Mouse (Mus musculus): Measurements from ENCODE around the gene Gdpgp1. TPM values are rescaled to one million over a fixed set of nuclear protein-coding genes. Genes with fewer than 3 reads are reported as not detected.

Gene Gdpgp1
- total RNA-seq, 1 experiment from 2014 or later: 3.0 TPM

DNA sequence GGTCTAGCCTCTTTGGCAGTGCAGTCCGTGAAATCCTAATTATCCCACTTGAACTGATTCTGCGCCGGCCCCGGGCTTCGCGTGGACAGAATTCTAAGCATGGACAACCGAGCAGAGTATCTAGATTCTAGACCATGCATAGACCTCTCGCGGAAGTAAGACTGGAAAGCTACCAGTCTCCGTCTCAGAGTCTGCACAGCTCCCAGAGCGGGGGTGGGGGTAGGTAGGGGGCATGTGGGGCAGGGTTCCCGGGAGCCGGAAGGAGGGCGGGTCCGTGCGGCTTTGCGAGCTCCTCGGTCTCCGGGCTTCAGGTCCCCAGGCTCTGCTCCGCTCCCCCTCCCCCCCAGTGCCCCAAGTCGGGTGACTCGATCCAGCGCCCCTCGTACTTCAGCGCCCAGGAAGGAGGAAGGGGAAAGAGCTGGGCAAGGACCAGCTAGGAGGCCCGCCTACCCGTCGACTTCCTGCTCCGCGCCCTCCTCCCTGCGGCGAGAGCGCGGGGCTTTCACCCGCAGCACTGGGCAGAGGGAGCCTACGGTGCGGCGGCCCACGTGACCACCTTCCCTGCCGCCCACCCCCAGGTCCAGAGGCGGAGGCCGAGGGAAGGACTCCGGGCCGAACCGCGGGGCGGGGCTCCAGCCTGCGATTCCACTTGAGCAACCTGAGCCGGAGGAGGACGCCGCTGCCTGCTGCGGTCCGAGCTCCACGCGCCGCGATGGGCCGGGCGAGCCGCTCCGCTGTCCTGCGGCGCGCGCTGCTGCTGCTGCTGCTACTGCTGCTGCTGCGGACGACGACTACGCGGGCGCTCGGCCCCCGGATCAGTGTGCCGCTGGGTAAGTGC lies 34.5 kb upstream of the Gdpgp1 start:
- ATAC-seq (replicated peaks in 1 of 2; ENCODE audit: insufficient read depth in 1 of 2, low FRiP score in 2 of 2, low TSS enrichment in 1 of 2, low read depth in 1 of 2, poor library complexity in 2 of 2, severe bottlenecking in 2 of 2): peak; percentile 68 to 70

DNA sequence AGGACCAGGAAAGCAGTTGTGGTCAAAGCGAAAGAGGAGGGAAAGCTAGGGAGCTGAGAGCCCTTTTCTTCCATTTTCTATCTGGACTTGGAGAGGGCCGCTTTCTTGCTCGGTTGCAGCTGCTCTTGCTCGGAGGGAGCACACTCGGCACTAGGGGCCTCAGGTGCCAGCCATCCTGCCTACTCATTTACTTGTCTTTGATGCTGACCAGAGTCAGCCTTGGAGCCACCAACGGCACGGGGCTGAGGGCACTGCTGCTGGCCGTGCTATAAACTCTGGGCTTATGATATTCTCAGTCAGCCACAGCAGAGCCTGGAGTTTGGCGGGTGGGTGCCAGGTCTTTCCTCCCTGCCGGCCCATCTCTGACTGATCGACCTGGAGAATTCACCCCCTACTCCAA lies 33.8 kb upstream of the Gdpgp1 start:
- ATAC-seq (replicated peaks in 1 of 2; ENCODE audit: insufficient read depth in 1 of 2, low FRiP score in 2 of 2, low TSS enrichment in 1 of 2, low read depth in 1 of 2, poor library complexity in 2 of 2, severe bottlenecking in 2 of 2): peak in 1 of 2 experiments; percentile 4; a peak in 1 of 4 replicates

- ATAC-seq (replicated peaks in 1 of 2; ENCODE audit: insufficient read depth in 1 of 2, low FRiP score in 2 of 2, low TSS enrichment in 1 of 2, low read depth in 1 of 2, poor library complexity in 2 of 2, severe bottlenecking in 2 of 2): no peak
These were observed 33.4 kb upstream of the Gdpgp1 start for GRCm38 (mm10) chr7:80199286-80199685.

- ATAC-seq (replicated peaks in 1 of 2; ENCODE audit: insufficient read depth in 1 of 2, low FRiP score in 2 of 2, low TSS enrichment in 1 of 2, low read depth in 1 of 2, poor library complexity in 2 of 2, severe bottlenecking in 2 of 2): no peak
These were observed 32.6 kb upstream of the Gdpgp1 start for GRCm38 (mm10) chr7:80199851-80200587.

- ATAC-seq (replicated peaks in 1 of 2; ENCODE audit: insufficient read depth in 1 of 2, low FRiP score in 2 of 2, low TSS enrichment in 1 of 2, low read depth in 1 of 2, poor library complexity in 2 of 2, severe bottlenecking in 2 of 2): no peak
These were observed 32.1 kb upstream of the Gdpgp1 start for GRCm38 (mm10) chr7:80200588-80200945.

GRCm38 (mm10) chr7:80200963-80201539 lies 31.6 kb upstream of the Gdpgp1 start:
- no peak for ATAC-seq (replicated peaks in 1 of 2; ENCODE audit: insufficient read depth in 1 of 2, low FRiP score in 2 of 2, low TSS enrichment in 1 of 2, low read depth in 1 of 2, poor library complexity in 2 of 2, severe bottlenecking in 2 of 2)

DNA sequence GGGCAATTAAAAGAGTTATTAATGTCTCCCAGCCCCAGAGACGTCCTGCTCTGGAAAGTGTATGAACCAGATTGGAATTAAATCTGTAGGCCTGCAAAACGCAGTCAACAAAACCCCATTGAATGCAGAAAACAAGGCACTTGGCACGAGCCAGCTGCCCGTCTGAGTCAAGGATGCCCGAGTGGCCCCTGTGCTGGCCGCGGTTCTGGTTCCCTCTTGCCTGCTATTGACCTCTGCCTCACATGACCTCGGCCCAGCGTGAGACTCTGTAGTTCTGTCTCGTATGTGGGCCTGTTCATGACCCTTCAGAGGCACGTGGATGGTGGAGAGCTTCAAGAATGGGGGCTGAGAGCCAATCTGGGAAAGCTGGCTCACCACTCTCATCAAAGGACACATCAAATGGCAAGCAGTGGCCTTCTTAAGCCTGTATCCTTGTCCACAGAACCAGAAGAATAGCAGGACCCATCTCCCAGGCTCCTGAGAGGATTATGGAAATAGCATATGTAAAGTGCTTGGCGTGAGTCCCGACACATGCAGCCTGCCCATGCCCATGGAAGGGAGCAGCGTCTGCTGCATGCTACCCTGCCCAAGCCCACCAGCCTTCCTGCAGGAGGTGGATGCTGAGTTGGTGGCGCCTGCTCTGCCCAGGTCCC lies 30.7 kb upstream of the Gdpgp1 start:
- no peak for ATAC-seq (replicated peaks in 1 of 2; ENCODE audit: insufficient read depth in 1 of 2, low FRiP score in 2 of 2, low TSS enrichment in 1 of 2, low read depth in 1 of 2, poor library complexity in 2 of 2, severe bottlenecking in 2 of 2)

DNA sequence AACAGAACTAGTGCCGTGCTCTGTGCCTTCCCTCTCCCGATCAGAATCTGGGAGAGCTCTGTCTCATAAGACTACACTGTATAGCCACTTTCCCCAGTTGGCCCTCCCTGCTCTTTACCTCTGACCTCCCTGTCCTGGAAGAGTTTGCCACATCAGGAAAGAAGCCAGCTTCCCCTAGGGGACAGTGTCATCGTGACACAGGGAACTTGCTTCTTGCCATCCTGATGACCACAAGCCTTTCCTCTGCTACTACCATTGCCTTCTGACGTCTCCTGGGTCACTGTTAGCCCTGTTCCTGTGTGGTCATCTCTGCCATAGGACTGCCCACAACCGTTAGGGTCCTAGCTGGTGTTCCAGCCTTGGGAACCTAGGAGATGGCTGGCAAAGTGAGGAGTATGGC lies 29.7 kb upstream of the Gdpgp1 start:
- ATAC-seq (replicated peaks in 1 of 2; ENCODE audit: insufficient read depth in 1 of 2, low FRiP score in 2 of 2, low TSS enrichment in 1 of 2, low read depth in 1 of 2, poor library complexity in 2 of 2, severe bottlenecking in 2 of 2): no peak; a peak in 1 of 4 replicates

- ATAC-seq (replicated peaks in 1 of 2; ENCODE audit: insufficient read depth in 1 of 2, low FRiP score in 2 of 2, low TSS enrichment in 1 of 2, low read depth in 1 of 2, poor library complexity in 2 of 2, severe bottlenecking in 2 of 2): peak; percentile 48 to 58
These were observed 29.0 kb upstream of the Gdpgp1 start for GRCm38 (mm10) chr7:80203638-80204096.

GRCm38 (mm10) chr7:80204362-80204761 lies 28.3 kb upstream of the Gdpgp1 start:
- ATAC-seq (replicated peaks in 1 of 2; ENCODE audit: insufficient read depth in 1 of 2, low FRiP score in 2 of 2, low TSS enrichment in 1 of 2, low read depth in 1 of 2, poor library complexity in 2 of 2, severe bottlenecking in 2 of 2): no peak

DNA sequence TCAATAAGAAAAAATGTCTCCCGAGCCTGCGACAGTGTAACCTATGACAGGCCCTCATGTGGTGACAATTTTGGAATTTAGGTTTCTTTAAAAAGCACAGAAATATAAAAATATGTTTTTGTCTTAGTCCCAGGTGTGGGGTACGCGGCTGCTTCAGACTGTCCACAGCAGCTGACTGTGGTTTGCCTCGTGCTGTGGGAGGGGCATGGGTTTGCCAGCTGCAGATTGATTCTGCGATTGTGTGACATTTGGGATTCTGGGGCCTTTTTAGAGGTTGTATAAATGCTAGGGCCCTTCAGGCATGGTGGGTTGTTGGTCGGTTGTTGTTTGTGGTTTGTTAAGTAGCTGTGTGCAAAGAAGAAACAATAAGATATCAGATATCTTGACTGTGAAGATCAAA lies 27.7 kb upstream of the Gdpgp1 start:
- no peak for ATAC-seq (replicated peaks in 1 of 2; ENCODE audit: insufficient read depth in 1 of 2, low FRiP score in 2 of 2, low TSS enrichment in 1 of 2, low read depth in 1 of 2, poor library complexity in 2 of 2, severe bottlenecking in 2 of 2)

- no peak for ATAC-seq (replicated peaks in 1 of 2; ENCODE audit: insufficient read depth in 1 of 2, low FRiP score in 2 of 2, low TSS enrichment in 1 of 2, low read depth in 1 of 2, poor library complexity in 2 of 2, severe bottlenecking in 2 of 2)
These were observed 26.7 kb upstream of the Gdpgp1 start for GRCm38 (mm10) chr7:80205705-80206589.

- ATAC-seq (replicated peaks in 1 of 2; ENCODE audit: insufficient read depth in 1 of 2, low FRiP score in 2 of 2, low TSS enrichment in 1 of 2, low read depth in 1 of 2, poor library complexity in 2 of 2, severe bottlenecking in 2 of 2): no peak
These were observed 25.3 kb upstream of the Gdpgp1 start for GRCm38 (mm10) chr7:80207314-80207731.

GRCm38 (mm10) chr7:80208026-80208642 lies 24.5 kb upstream of the Gdpgp1 start:
- ATAC-seq (replicated peaks in 1 of 2; ENCODE audit: insufficient read depth in 1 of 2, low FRiP score in 2 of 2, low TSS enrichment in 1 of 2, low read depth in 1 of 2, poor library complexity in 2 of 2, severe bottlenecking in 2 of 2): no peak

DNA sequence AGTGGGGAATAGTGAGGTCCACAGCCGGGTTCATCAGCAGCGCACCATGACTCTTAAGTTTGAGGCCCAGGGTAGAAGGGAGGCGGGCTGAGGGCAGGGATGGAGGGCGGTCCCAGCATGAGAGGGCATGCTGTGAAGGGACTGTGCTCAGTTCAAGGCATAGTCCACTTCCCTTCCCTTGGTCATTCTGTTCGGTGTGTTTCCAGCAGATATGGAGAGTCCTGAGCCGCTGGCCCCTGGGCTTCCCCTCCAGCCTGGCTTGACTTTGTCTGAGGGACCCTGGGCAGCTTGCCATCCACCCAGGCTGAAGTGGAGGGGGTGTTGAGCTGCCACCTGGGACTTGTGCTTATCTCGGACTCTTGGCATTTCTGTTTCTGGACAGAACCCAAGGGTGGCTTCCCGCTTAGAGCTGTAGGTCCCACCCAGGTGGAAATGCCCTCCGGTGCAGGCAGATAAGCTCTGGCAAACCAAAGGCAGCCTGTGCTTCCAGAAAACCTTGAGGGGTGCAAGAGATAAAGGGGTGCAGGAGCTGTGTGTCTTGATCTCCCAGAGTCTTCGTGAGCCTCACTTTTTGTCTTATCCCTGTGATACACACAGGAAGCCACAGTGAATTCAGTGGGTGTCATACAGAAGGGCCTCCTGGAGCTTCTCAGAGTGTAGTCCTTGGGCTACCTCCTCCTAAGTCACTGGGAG lies 23.8 kb upstream of the Gdpgp1 start:
- peak; percentile 30 to 61 for ATAC-seq (replicated peaks in 1 of 2; ENCODE audit: insufficient read depth in 1 of 2, low FRiP score in 2 of 2, low TSS enrichment in 1 of 2, low read depth in 1 of 2, poor library complexity in 2 of 2, severe bottlenecking in 2 of 2)

DNA sequence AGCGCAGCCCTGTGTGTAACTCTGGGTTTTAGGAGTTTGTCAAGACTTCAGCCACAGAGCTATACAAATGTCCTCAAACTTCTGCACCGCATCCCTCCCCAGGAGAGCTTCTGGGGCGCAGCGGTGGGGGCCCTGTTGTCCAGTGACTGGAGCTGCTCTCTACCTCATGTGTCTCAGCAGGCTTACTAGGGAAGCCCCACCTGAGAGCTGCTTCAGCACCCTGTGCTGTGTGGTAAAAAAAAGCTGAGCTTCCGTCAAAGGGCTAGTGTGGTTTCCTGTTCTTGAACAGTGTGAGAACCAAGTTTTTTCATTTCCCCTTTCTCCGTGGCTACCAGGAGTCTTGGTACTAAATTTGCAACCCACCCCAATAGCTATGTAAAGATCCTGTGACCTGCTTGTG lies 23.0 kb upstream of the Gdpgp1 start:
- peak; percentile 76 to 81 for ATAC-seq (replicated peaks in 1 of 2; ENCODE audit: insufficient read depth in 1 of 2, low FRiP score in 2 of 2, low TSS enrichment in 1 of 2, low read depth in 1 of 2, poor library complexity in 2 of 2, severe bottlenecking in 2 of 2)

Data from hematopoietic stem cell, adult 5-6 weeks (primary cell).